Mouse (Mus musculus) lung, adult 2 months (tissue): ENCODE data around the gene St14. TPM values are rescaled to one million over a fixed set of nuclear protein-coding genes. Genes with fewer than 3 reads are reported as not detected.

ENCODE experiments used
- DNase-seq: peaks from one replicate; pipeline ENCODE4 v3.0.0; 2022
- H3K4me1 ChIP-seq: fragments of 200-500 bp; 2 replicates; pipeline ENCODE4 v1.6.1; 2011; ENCODE audit warnings: low read length; ENCODE audit not compliant: control insufficient read depth, insufficient read depth
- H3K4me3 ChIP-seq: fragments of 200-500 bp; replicated peaks from 2 replicates; pipeline ENCODE3; 2011; ENCODE audit warnings: low read depth, mild to moderate bottlenecking, control low read depth, low read length; ENCODE audit errors: extremely low read depth
- CTCF ChIP-seq: fragments of 200-500 bp; IDR thresholded peaks from 2 replicates; pipeline ENCODE4 v1.5.1; 2011; ENCODE audit warnings: mild to moderate bottlenecking, low read length, control low read depth; ENCODE audit not compliant: insufficient read depth
- POLR2A ChIP-seq: fragments of 200-500 bp; IDR thresholded peaks from 2 replicates; pipeline ENCODE4 v1.6.1; 2011; ENCODE audit warnings: low read depth, mild to moderate bottlenecking, control low read depth, low read length, borderline replicate concordance; ENCODE audit errors: extremely low read depth
- WGBS: fragments of 180-500 bp; shearing (Covaris S2); methylation state at CpG from one replicate; pipeline ENCODE4 v1.1.7; 2018; 5-methylcytosine and 5-hydroxymethylcytosine counted together
- polyA plus RNA-seq: library from polyadenylated mRNA; depleted of rRNA; stranded (reverse); fragments of >200 nt; gene quantifications from 2 replicates; pipeline ENCODE4 v1.2.3, GENCODE M21; 2012

St14 gene
- polyA plus RNA-seq, 1 experiment = 47.2 TPM

DNA sequence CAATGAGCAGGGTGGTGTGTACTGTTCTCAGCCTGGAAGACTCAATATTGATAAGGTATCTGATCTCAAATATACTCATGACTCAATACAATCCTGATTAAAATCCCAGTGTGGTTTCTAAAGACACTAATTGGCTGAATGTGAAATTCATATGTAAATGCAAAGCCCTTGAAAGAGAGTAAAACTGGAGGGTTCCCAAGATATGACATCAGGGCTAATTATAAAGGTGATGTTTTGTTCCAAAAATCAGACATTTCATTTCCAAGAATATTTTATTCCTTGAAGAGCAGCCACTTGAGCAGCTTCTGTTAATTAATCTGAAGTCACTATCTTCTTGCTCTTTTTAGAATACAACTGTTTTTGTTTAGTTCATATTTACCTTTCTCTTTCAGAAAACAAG, 16.1 kb downstream of the St14 start:
- TF ChIP-seq POLR2A (no peak), CTCF (no peak)
- DNase-seq = no peak
- Histone ChIP-seq H3K4me3 (no peak overlapping the region), H3K4me1 (no peaks in the 10 kb centered on the region)

- 54% methylated on average over 8 of the region's 8 CpGs for WGBS
- no peak for DNase-seq
- TF ChIP-seq POLR2A = no peak
- no peak overlapping the region for H3K4me3 ChIP-seq
- peaks cover 9% of the 10 kb centered on the region; the same call in 1 of the 2 replicates for H3K4me1 ChIP-seq
Observed at GRCm38 (mm10) chr9:31108464-31108863, 23.2 kb downstream of the St14 start.

DNA sequence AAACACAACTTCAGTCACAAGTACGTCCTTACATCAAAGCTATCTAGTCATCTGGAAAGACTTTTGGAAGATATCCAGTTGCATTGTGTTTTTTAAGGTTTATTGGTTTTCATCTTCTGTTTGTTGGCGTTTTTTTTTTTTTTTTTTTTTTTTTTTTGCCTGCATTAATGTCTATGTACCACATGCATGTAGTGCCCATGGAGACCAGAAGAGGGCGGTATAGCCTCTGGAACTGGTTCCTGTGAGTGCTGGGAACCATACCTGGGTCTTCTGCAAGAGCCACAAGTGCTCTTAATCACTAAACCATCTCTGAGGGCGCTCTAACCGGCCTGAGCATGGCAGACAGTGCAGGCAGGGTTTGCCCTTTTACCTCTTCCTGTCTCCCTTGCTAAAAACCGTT, 33.5 kb downstream of the St14 start:
- TF ChIP-seq CTCF (no peak), POLR2A (no peak)
- DNase-seq = no peak
- Histone ChIP-seq H3K4me3 (no peak overlapping the region), H3K4me1 (no peaks in the 10 kb centered on the region)
- WGBS = 71% methylated on average over 6 of the region's 6 CpGs

DNA sequence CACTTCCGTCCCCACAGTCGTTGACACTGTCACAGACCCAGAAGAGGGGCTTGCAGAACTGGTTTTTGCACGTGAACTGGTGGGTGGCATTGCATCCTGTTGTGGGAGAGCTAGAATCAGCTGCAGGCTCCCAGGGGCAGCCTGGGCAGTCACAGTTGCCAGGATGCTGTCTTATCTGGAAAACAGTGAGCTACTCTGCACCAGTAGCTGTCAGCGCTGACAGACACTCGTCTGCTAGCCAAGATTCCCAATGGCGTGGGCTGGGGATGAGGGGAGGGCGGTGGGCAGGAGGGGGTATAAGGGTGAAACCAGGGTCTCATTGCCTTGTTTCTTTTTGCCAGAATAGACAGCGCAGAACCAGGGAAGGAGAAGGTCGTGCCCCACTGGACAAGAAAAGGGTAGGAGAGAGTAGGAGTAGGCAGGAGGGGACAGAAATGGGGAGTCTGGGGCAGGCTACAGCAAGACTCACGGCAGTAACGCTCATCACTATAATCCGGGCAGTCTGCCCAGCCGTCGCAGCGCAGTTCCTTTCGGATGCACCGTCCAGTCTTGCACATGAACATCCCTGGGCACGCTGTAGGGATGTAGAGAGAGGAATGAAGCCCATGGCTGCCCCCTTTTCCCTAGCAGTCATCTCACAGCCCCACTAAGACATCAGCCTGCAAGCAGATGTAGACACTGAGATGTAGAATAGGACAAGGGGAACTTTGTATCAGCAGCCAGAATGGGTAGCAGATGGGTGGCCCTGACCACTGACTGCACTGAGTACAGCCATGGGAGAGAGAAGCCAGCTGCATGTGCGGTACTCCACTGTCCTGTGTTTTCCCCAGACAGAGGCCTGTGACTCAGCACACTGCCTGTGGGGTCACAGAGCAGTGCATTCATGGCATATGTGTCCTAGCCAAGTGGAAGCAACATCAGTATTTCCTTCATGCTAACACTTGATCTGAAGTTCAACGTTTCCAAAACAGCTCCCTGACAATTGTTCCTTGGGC, 34.3 kb downstream of the St14 start:
- 66% methylated on average over 20 of the region's 20 CpGs for WGBS
- TF ChIP-seq CTCF = no peak
- TF ChIP-seq POLR2A = no peak
- Histone ChIP-seq H3K4me3 (no peak overlapping the region), H3K4me1 (no peaks in the 10 kb centered on the region)
- no peak for DNase-seq

- no peak for DNase-seq
- TF ChIP-seq POLR2A (no peak), CTCF (no peak)
- no peaks in the 10 kb centered on the region for H3K4me1 ChIP-seq
- 91% methylated on average over 10 of the region's 10 CpGs for WGBS
- no peak overlapping the region for H3K4me3 ChIP-seq
Observed at GRCm38 (mm10) chr9:31092833-31093195, 38.8 kb downstream of the St14 start.

- WGBS = 83% methylated on average over 18 of the region's 18 CpGs
- no peaks in the 10 kb centered on the region for H3K4me1 ChIP-seq
Observed at GRCm38 (mm10) chr9:31092111-31092832, 39.4 kb downstream of the St14 start.

DNA sequence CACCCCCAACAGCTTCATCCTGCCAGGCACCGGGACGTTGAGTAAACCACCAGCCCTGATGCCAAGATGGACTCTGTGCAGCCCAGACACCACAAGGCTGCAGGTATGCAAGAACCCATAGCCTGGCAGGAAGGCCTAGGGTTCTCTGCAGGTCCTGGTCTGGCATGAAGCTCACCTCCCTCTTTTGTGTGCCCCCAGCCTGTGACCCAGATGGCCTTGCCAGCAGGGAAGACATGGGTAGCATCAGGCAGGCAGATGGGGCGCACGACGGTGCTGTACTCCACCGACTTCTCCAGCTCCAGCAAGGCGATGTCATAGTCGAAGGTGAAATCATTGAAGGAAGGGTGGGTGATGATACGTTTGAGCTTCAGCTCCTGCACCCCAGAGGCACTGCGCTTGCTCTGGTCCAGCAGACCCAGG, 40.5 kb downstream of the St14 start:
- WGBS = 97% methylated on average over 10 of the region's 10 CpGs
- Histone ChIP-seq H3K4me1 (no peaks in the 10 kb centered on the region), H3K4me3 (no peak overlapping the region)
- no peak for TF ChIP-seq CTCF
- no peak for TF ChIP-seq POLR2A
- no peak for DNase-seq

More at GRCm38 (mm10) chr9:31092111-31092832, 39.4 kb downstream of the St14 start:
- no peak overlapping the region for H3K4me3 ChIP-seq
- TF ChIP-seq POLR2A = no peak
- no peak for TF ChIP-seq CTCF
- DNase-seq = no peak

GRCm38 (mm10) chr9:31090081-31091023, 41.3 kb downstream of the St14 start:
- H3K4me3 ChIP-seq = no peak overlapping the region
- WGBS = 72% methylated on average over 29 of the region's 29 CpGs
- H3K4me1 ChIP-seq = no peaks in the 10 kb centered on the region
- DNase-seq = no peak
- no peak for TF ChIP-seq CTCF
- no peak for TF ChIP-seq POLR2A

- WGBS = 88% methylated on average over 9 of the region's 9 CpGs
- TF ChIP-seq POLR2A (no peak), CTCF (no peak)
Observed at GRCm38 (mm10) chr9:31089541-31089940, 42.1 kb downstream of the St14 start.

More at GRCm38 (mm10) chr9:31089541-31089940, 42.1 kb downstream of the St14 start:
- Histone ChIP-seq H3K4me3 (no peak overlapping the region), H3K4me1 (no peaks in the 10 kb centered on the region)
- DNase-seq = no peak
